Mouse (Mus musculus): ENCODE measurements around the gene Pde4d. TPM values are rescaled to one million over a fixed set of nuclear protein-coding genes. Genes with fewer than 3 reads are reported as not detected.

Gene Pde4d
- polyA plus RNA-seq, 1 experiment: 15.1 TPM

DNA sequence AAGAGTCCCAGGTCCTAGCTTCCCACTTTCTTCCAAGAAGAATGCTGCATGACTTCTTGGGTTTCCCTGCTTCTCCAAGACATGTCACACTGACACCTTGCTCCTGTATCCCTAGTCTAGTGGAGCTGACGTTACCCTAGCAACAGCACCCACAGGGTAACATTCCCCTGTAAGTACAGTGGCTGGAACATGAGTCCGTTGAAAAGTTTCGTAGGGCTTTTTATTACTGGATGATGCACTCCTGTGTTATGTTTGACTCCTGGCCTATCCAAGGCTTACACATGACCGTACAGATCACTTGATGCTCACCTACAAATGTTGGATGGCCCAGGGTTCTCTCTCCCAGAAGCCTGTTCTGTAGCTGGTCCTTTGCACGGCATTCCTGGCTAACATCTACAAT is 1307.1 kb downstream of the Pde4d start:
- Histone ChIP-seq H3K27me3 (ENCODE audit: control insufficient read depth, insufficient read depth, insufficient read length) (no peaks in the 10 kb centered on the region), H3K79me3 (ENCODE audit: low read depth) (peaks cover 1% of the 10 kb centered on the region), H3ac (ENCODE audit: control insufficient read depth, insufficient read length, low read depth) (no peak overlapping the region), H3K36me3 (ENCODE audit: control insufficient read depth, insufficient read depth) (peaks cover 12% of the 10 kb centered on the region), H3K79me2 (ENCODE audit: control insufficient read depth, insufficient read depth) (no peaks in the 10 kb centered on the region), H3K4me3 (ENCODE audit: insufficient read depth, poor library complexity, severe bottlenecking) (no peak overlapping the region)
- TF ChIP-seq MAX (IDR thresholded peaks at IDR 0.05): no peak
- no peak for TF ChIP-seq CEBPB (IDR thresholded peaks at IDR 0.05; ENCODE audit: low read depth)
- no peak for TF ChIP-seq FOSL1 (IDR thresholded peaks at IDR 0.05; ENCODE audit: insufficient read depth, low read length, poor library complexity, severe bottlenecking)
- no peak for TF ChIP-seq USF1 (IDR thresholded peaks at IDR 0.05; ENCODE audit: low read depth)
- no peak for TF ChIP-seq MYOG (IDR thresholded peaks at IDR 0.05; ENCODE audit: control insufficient read depth, extremely low read depth, insufficient read length)
- TF ChIP-seq CTCF (IDR thresholded peaks at IDR 0.05; ENCODE audit: control insufficient read depth, insufficient read depth, insufficient read length): no peak
- no peak for TF ChIP-seq MYOD1 (IDR thresholded peaks at IDR 0.05; ENCODE audit: control insufficient read depth, insufficient read length, low read depth)

- peaks cover 1% of the 10 kb centered on the region for H3K79me3 ChIP-seq (ENCODE audit: low read depth)
- H3K27me3 ChIP-seq (ENCODE audit: control insufficient read depth, insufficient read depth, insufficient read length): no peaks in the 10 kb centered on the region
- H3K79me2 ChIP-seq (ENCODE audit: control insufficient read depth, insufficient read depth): no peaks in the 10 kb centered on the region
- no peak for TF ChIP-seq CEBPB (IDR thresholded peaks at IDR 0.05; ENCODE audit: low read depth)
- H3K36me3 ChIP-seq (ENCODE audit: control insufficient read depth, insufficient read depth): peaks cover 12% of the 10 kb centered on the region
- H3ac ChIP-seq (ENCODE audit: control insufficient read depth, insufficient read length, low read depth): no peak overlapping the region
- no peak overlapping the region for H3K4me3 ChIP-seq (ENCODE audit: insufficient read depth, poor library complexity, severe bottlenecking)
Observed at GRCm38 (mm10) chr13:109759201-109759600, 1309.5 kb downstream of the Pde4d start.

DNA sequence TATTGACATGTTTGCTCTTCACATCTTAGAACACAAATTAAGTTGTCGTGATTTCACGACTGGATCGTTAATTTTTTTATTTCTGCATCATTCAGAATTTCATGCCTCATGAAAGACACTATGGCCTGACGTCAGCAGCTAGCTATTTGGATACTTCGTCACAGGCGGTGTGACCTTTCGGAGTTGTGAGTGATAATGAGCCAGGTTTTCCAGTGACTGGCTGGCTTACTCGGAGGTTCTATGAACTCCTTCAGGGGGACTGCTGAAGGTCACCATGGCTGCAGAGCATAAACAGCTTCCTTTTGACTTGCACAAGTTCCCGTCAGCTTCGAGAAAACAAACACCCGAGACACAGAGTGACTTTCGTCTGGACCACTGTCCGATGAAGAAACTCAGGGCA is 1311.3 kb downstream of the Pde4d start:
- Histone ChIP-seq H3K27me3 (ENCODE audit: control insufficient read depth, insufficient read depth, insufficient read length) (no peaks in the 10 kb centered on the region), H3ac (ENCODE audit: control insufficient read depth, insufficient read length, low read depth) (no peak overlapping the region), H3K36me3 (ENCODE audit: control insufficient read depth, insufficient read depth) (peaks cover 12% of the 10 kb centered on the region), H3K79me2 (ENCODE audit: control insufficient read depth, insufficient read depth) (no peaks in the 10 kb centered on the region), H3K79me3 (ENCODE audit: low read depth) (peaks cover 1% of the 10 kb centered on the region), H3K4me3 (ENCODE audit: insufficient read depth, poor library complexity, severe bottlenecking) (no peak overlapping the region)
- TF ChIP-seq USF1 (IDR thresholded peaks at IDR 0.05; ENCODE audit: low read depth): no peak
- no peak for TF ChIP-seq FOSL1 (IDR thresholded peaks at IDR 0.05; ENCODE audit: insufficient read depth, low read length, poor library complexity, severe bottlenecking)
- TF ChIP-seq MYOG (IDR thresholded peaks at IDR 0.05; ENCODE audit: control insufficient read depth, extremely low read depth, insufficient read length): no peak
- TF ChIP-seq CTCF (IDR thresholded peaks at IDR 0.05; ENCODE audit: control insufficient read depth, insufficient read depth, insufficient read length): no peak
- no peak for TF ChIP-seq MYOD1 (IDR thresholded peaks at IDR 0.05; ENCODE audit: control insufficient read depth, insufficient read length, low read depth)
- TF ChIP-seq MAX (IDR thresholded peaks at IDR 0.05): no peak
- no peak for TF ChIP-seq CEBPB (IDR thresholded peaks at IDR 0.05; ENCODE audit: low read depth)

GRCm38 (mm10) chr13:109774791-109775190 is 1325.0 kb downstream of the Pde4d start:
- Histone ChIP-seq H3ac (ENCODE audit: control insufficient read depth, insufficient read length, low read depth) (no peak overlapping the region), H3K36me3 (ENCODE audit: control insufficient read depth, insufficient read depth) (peaks cover 34% of the 10 kb centered on the region), H3K4me3 (ENCODE audit: insufficient read depth, poor library complexity, severe bottlenecking) (no peak overlapping the region), H3K79me3 (ENCODE audit: low read depth) (peaks cover 6% of the 10 kb centered on the region), H3K27me3 (ENCODE audit: control insufficient read depth, insufficient read depth, insufficient read length) (no peaks in the 10 kb centered on the region), H3K79me2 (ENCODE audit: control insufficient read depth, insufficient read depth) (peaks cover 15% of the 10 kb centered on the region)
- no peak for TF ChIP-seq MAX (IDR thresholded peaks at IDR 0.05)
- TF ChIP-seq CEBPB (IDR thresholded peaks at IDR 0.05; ENCODE audit: low read depth): no peak
- no peak for TF ChIP-seq FOSL1 (IDR thresholded peaks at IDR 0.05; ENCODE audit: insufficient read depth, low read length, poor library complexity, severe bottlenecking)
- no peak for TF ChIP-seq MYOD1 (IDR thresholded peaks at IDR 0.05; ENCODE audit: control insufficient read depth, insufficient read length, low read depth)
- TF ChIP-seq MYOG (IDR thresholded peaks at IDR 0.05; ENCODE audit: control insufficient read depth, extremely low read depth, insufficient read length): no peak
- TF ChIP-seq USF1 (IDR thresholded peaks at IDR 0.05; ENCODE audit: low read depth): no peak
- TF ChIP-seq CTCF (IDR thresholded peaks at IDR 0.05; ENCODE audit: control insufficient read depth, insufficient read depth, insufficient read length): no peak

- TF ChIP-seq MYOD1 (IDR thresholded peaks at IDR 0.05; ENCODE audit: control insufficient read depth, insufficient read length, low read depth): no peak
- TF ChIP-seq CEBPB (IDR thresholded peaks at IDR 0.05; ENCODE audit: low read depth): no peak
- no peak for TF ChIP-seq USF1 (IDR thresholded peaks at IDR 0.05; ENCODE audit: low read depth)
- TF ChIP-seq MYOG (IDR thresholded peaks at IDR 0.05; ENCODE audit: control insufficient read depth, extremely low read depth, insufficient read length): no peak
- TF ChIP-seq FOSL1 (IDR thresholded peaks at IDR 0.05; ENCODE audit: insufficient read depth, low read length, poor library complexity, severe bottlenecking): no peak
- TF ChIP-seq CTCF (IDR thresholded peaks at IDR 0.05; ENCODE audit: control insufficient read depth, insufficient read depth, insufficient read length): no peak
- TF ChIP-seq MAX (IDR thresholded peaks at IDR 0.05): no peak
Observed at GRCm38 (mm10) chr13:109775197-109775596, 1325.4 kb downstream of the Pde4d start.

DNA sequence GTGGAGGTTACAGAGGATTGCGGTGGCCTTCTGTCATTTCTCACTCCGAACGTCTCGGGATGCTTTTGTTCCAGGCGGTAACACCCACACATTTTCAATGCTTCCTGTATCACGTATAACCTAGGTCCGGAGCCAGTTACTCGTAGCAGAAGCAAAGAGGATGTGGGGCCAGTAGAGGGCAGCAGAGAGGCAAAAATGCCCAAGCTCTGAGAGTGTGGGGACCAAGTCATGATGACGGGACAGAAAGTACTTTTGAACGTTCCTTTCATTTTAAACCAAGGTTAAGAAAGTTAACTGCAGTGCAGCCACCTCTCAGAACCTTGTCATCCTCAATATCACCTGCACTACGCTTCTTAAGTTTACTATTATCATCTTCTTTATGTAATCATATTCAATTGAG is 1326.4 kb downstream of the Pde4d start:
- H3K27me3 ChIP-seq (ENCODE audit: control insufficient read depth, insufficient read depth, insufficient read length): no peaks in the 10 kb centered on the region
- peak; percentile 56 for TF ChIP-seq CTCF (IDR thresholded peaks at IDR 0.05; ENCODE audit: control insufficient read depth, insufficient read depth, insufficient read length)
- TF ChIP-seq FOSL1 (IDR thresholded peaks at IDR 0.05; ENCODE audit: insufficient read depth, low read length, poor library complexity, severe bottlenecking): no peak
- H3K4me3 ChIP-seq (ENCODE audit: insufficient read depth, poor library complexity, severe bottlenecking): no peak overlapping the region
- H3K79me3 ChIP-seq (ENCODE audit: low read depth): peaks cover 6% of the 10 kb centered on the region
- H3K36me3 ChIP-seq (ENCODE audit: control insufficient read depth, insufficient read depth): peaks cover 20% of the 10 kb centered on the region
- no peak overlapping the region for H3ac ChIP-seq (ENCODE audit: control insufficient read depth, insufficient read length, low read depth)
- H3K79me2 ChIP-seq (ENCODE audit: control insufficient read depth, insufficient read depth): peaks cover 19% of the 10 kb centered on the region

More at GRCm38 (mm10) chr13:109775197-109775596, 1325.4 kb downstream of the Pde4d start:
- H3K27me3 ChIP-seq (ENCODE audit: control insufficient read depth, insufficient read depth, insufficient read length): no peaks in the 10 kb centered on the region
- peaks cover 29% of the 10 kb centered on the region for H3K36me3 ChIP-seq (ENCODE audit: control insufficient read depth, insufficient read depth)
- H3K4me3 ChIP-seq (ENCODE audit: insufficient read depth, poor library complexity, severe bottlenecking): no peak overlapping the region
- H3ac ChIP-seq (ENCODE audit: control insufficient read depth, insufficient read length, low read depth): no peak overlapping the region
- peaks cover 6% of the 10 kb centered on the region for H3K79me3 ChIP-seq (ENCODE audit: low read depth)
- H3K79me2 ChIP-seq (ENCODE audit: control insufficient read depth, insufficient read depth): peaks cover 15% of the 10 kb centered on the region
